In the genomic region with DNA sequence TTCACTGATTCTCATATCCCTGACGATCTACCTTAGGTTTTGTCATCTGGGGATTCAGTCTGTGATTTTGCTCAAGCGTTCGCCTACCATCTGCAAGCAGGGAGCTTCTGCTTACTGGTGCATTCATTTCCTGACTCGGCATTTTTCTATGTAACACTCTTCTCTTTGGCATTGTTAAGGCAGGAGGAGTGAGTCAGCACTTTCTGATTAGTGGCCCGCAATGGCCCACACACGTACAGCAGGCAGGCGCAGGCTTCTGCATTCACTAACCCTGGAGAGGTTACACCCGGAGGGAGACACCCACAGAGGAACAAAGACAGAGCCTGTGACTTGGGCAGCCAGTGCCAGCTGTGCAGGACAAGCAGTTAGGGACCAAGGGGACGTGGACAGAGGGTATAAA, we compare ENCODE assay signal across 8 mouse cellular contexts. TPM values are rescaled to one million over a fixed set of nuclear protein-coding genes. Genes with fewer than 3 reads are reported as not detected.
A peak's percentile ranks its signal among the peaks of the same experiment; 100 is the strongest.
DNase-seq lines count a peak whose midpoint lies in the region; ATAC-seq lines count a peak whose summit lies in the region.

No protein-coding gene starts in this region.

- no peak overlapping the region for H3K9ac ChIP-seq in kidney, embryonic 15.5 days

- H3K4me3 ChIP-seq in kidney, embryonic 15.5 days (replicated peaks), result no peak overlapping the region

- H3K27me3 ChIP-seq in kidney, embryonic 15.5 days, result no peaks in the 10 kb centered on the region

- H3K36me3 ChIP-seq in kidney, embryonic 15.5 days, result peaks cover 5% of the 10 kb centered on the region

- 63% methylated on average over 9 of the region's 9 CpGs for WGBS in kidney, embryonic 15.5 days

- H3K27ac ChIP-seq in kidney, embryonic 15.5 days, result no peak overlapping the region

- peak; percentile 70; the same call in 1 of the 2 replicates for ATAC-seq in kidney, embryonic 15.5 days (replicated peaks; ENCODE audit: low FRiP score)

- no peak for DNase-seq in kidney, adult 18-20 months
- DNase-seq in MN1 (ENCODE audit: low spot score) (peak; percentile 56), adipocyte (ENCODE audit: low spot score) (no peak)
- peak; percentile 38 for DNase-seq in heart, adult 8-10 months (ENCODE audit: low spot score)
- DNase-seq in layer of hippocampus, adult 8-10 months (ENCODE audit: low spot score in 2 of 2), result peak; percentile 23 to 37
- peak; percentile 71 for DNase-seq in retina, postnatal 1 day
- DNase-seq in lung, postnatal 36 days, result no peak

- no peaks in the 10 kb centered on the region for H3K9me3 ChIP-seq in kidney, embryonic 15.5 days (replicated peaks)

- no peak overlapping the region for H3K4me2 ChIP-seq in kidney, embryonic 15.5 days

- H3K4me1 ChIP-seq in kidney, embryonic 15.5 days, result no peaks in the 10 kb centered on the region

RNA-seq across cellular contexts. Expression of a gene that starts 19.2 kb away (rescaled TPM):
- polyA plus RNA-seq in kidney, embryonic 15.5 days (2015; fragmentation: Nextera tagmentation; extraction: Ambion mirVana), result 10.4 and 12.9 TPM in 2 replicates
- total RNA-seq in heart, adult 8-10 months (2022), result 1 to 10 TPM; 4.3 to 5.9 (median 5.4) TPM
- total RNA-seq in layer of hippocampus, adult 8-10 months (2022), result 1 to 10 TPM; 5.5 to 8.7 (median 5.9) TPM

RNA-seq across cellular contexts. Expression of a gene that starts 19.5 kb away (rescaled TPM):
- 7.1 and 7.2 TPM in 2 replicates for polyA plus RNA-seq in kidney, embryonic 15.5 days (2015; fragmentation: Nextera tagmentation; extraction: Ambion mirVana)
- 1 to 10 TPM; 4.8 to 7.6 (median 6.3) TPM for total RNA-seq in heart, adult 8-10 months (2022)
- 10 to 100 TPM; 18.3 to 22.2 (median 19.0) TPM for total RNA-seq in layer of hippocampus, adult 8-10 months (2022)

RNA-seq across cellular contexts. Expression of a gene that starts 34.1 kb away (rescaled TPM):
- 21.4 and 24.5 TPM in 2 replicates for polyA plus RNA-seq in kidney, embryonic 15.5 days (2015; fragmentation: Nextera tagmentation; extraction: Ambion mirVana)
- total RNA-seq in heart, adult 8-10 months (2022), result 10 to 100 TPM; 11.9 to 15.0 (median 14.2) TPM
- total RNA-seq in layer of hippocampus, adult 8-10 months (2022), result 10 to 100 TPM; 10.6 to 15.2 (median 13.9) TPM

RNA-seq across cellular contexts. Expression of a gene that starts 58.7 kb away (rescaled TPM):
- polyA plus RNA-seq in kidney, embryonic 15.5 days (2015; fragmentation: Nextera tagmentation; extraction: Ambion mirVana), result 4.3 and 4.8 TPM in 2 replicates
- total RNA-seq in heart, adult 8-10 months (2022), result under 1 TPM; 0.05 to 0.38 (median 0.30) TPM
- 1 to 10 TPM; 2.2 to 4.2 (median 3.0) TPM for total RNA-seq in layer of hippocampus, adult 8-10 months (2022)

Comparison
In these comparisons a context has a peak if more than half of its experiments do, and no peak if none do; other contexts are left out.
1. DNase-seq: peak in MN1 (single experiment), heart, adult 8-10 months (single experiment), layer of hippocampus, adult 8-10 months (2 of 2) and retina, postnatal 1 day (single experiment); none in kidney, adult 18-20 months (single experiment), lung, postnatal 36 days (single experiment) and adipocyte (single experiment).